Mouse (Mus musculus) heart, adult 2 months (tissue): Measurements from ENCODE around the gene Gigyf1.

Experiments
- CTCF ChIP-seq: fragments of 200-600 bp; IDR thresholded peaks from 2 replicates; pipeline ENCODE4 v1.8.1; 2022; ENCODE audit warnings: antibody characterized with exemption, mild to moderate bottlenecking, moderate library complexity
- POLR2A ChIP-seq: fragments of 200-500 bp; IDR thresholded peaks from 2 replicates; pipeline ENCODE4 v1.6.1; 2011; ENCODE audit warnings: mild to moderate bottlenecking, low read depth, low read length, control low read depth; ENCODE audit not compliant: insufficient read depth

DNA sequence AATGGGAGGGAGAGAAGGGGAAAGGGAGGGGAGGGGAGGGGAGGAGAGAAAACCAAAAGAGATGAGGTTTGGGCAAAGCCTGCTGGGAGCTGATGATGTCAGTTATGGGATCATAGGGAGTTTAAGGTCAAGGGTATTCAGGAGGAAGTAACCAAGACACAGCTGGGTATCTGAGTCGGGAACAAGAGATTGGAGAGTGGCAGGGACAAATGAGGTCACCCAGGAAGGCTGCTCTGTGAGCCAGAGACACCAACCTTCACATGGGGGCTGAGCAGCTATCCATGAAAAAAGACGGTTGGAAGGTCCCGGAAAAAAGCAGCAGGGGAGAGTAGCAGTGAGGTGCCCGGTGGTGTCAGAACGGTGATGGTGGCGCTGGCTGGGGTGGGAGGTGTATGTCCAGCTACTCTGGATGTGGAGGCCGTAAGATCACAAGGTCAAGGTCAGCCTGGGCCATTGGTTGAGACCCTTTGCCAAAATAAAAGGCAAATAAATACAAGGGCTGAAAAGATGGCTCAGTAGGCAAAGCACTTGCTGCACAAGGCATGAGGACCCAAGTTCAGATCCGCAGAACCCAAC, 50.0 kb downstream of the Gigyf1 start:
- TF ChIP-seq POLR2A (no peak), CTCF (no peak)
